Mouse (Mus musculus): ENCODE measurements around the gene Trim56. TPM values are rescaled to one million over a fixed set of nuclear protein-coding genes. Genes with fewer than 3 reads are reported as not detected.

Trim56 gene
- polyA plus RNA-seq, 1 experiment from 2014 or later, result 7.0 TPM

GRCm38 (mm10) chr5:137065454-137065853 lies 50.6 kb downstream of the Trim56 start:
- no peaks in the 10 kb centered on the region for H3K4me1 ChIP-seq
- no peaks in the 10 kb centered on the region for H3K9me3 ChIP-seq (replicated peaks)
- no peak overlapping the region for H3K27ac ChIP-seq
- DNase-seq (ENCODE audit: low spot score), result no peak
- no peak overlapping the region for H3K4me3 ChIP-seq
- WGBS, result 74% methylated on average over 6 of the region's 6 CpGs
- no peaks in the 10 kb centered on the region for H3K36me3 ChIP-seq
- H3K27me3 ChIP-seq (ENCODE audit: low read depth, poor library complexity, severe bottlenecking), result no peaks in the 10 kb centered on the region

GRCm38 (mm10) chr5:137062601-137063000 lies 53.4 kb downstream of the Trim56 start:
- H3K9me3 ChIP-seq (replicated peaks), result no peaks in the 10 kb centered on the region
- H3K36me3 ChIP-seq, result no peaks in the 10 kb centered on the region
- H3K4me3 ChIP-seq, result no peak overlapping the region
- no peaks in the 10 kb centered on the region for H3K27me3 ChIP-seq (ENCODE audit: low read depth, poor library complexity, severe bottlenecking)
- H3K27ac ChIP-seq, result no peak overlapping the region
- no peaks in the 10 kb centered on the region for H3K4me1 ChIP-seq
- WGBS, result 87% methylated on average over 5 of the region's 5 CpGs
- DNase-seq (ENCODE audit: low spot score), result no peak

GRCm38 (mm10) chr5:137061809-137062481 lies 54.1 kb downstream of the Trim56 start:
- WGBS, result 26% methylated on average over 11 of the region's 12 CpGs
- H3K4me1 ChIP-seq, result no peaks in the 10 kb centered on the region
- no peak overlapping the region for H3K4me3 ChIP-seq
- no peaks in the 10 kb centered on the region for H3K9me3 ChIP-seq (replicated peaks)
- peak; percentile 38 for DNase-seq (ENCODE audit: low spot score)
- H3K27me3 ChIP-seq (ENCODE audit: low read depth, poor library complexity, severe bottlenecking), result no peaks in the 10 kb centered on the region
- no peak overlapping the region for H3K27ac ChIP-seq
- H3K36me3 ChIP-seq, result no peaks in the 10 kb centered on the region

Other genes starting within 250 kb of the Trim56 start
- gene Col26a1, start 233.0 kb downstream of the Trim56 start, polyA plus RNA-seq (2016; fragmentation: Nextera tagmentation; extraction: Ambion mirVana), result 128 TPM in 2 replicates
- gene Ift22, start 208.1 kb downstream of the Trim56 start, polyA plus RNA-seq (2016; fragmentation: Nextera tagmentation; extraction: Ambion mirVana), result 73.6 and 84.0 TPM in 2 replicates
- 262 and 277 TPM in 2 replicates for gene Fis1, start 162.9 kb downstream of the Trim56 start, polyA plus RNA-seq (2016; fragmentation: Nextera tagmentation; extraction: Ambion mirVana)
- gene Cldn15, start 149.6 kb downstream of the Trim56 start, polyA plus RNA-seq (2016; fragmentation: Nextera tagmentation; extraction: Ambion mirVana), result 0.13 and 0.39 TPM in 2 replicates
- gene Plod3, start 129.2 kb downstream of the Trim56 start, polyA plus RNA-seq (2016; fragmentation: Nextera tagmentation; extraction: Ambion mirVana), result 39.4 and 40.8 TPM in 2 replicates
- gene Znhit1, start 128.2 kb downstream of the Trim56 start, polyA plus RNA-seq (2016; fragmentation: Nextera tagmentation; extraction: Ambion mirVana), result 116 and 119 TPM in 2 replicates
- gene Vgf, start 89.8 kb downstream of the Trim56 start, polyA plus RNA-seq (2016; fragmentation: Nextera tagmentation; extraction: Ambion mirVana), result 0.16 TPM in 1 of 2 replicates, not detected in the other
- gene Ap1s1, start 70.1 kb downstream of the Trim56 start, polyA plus RNA-seq (2016; fragmentation: Nextera tagmentation; extraction: Ambion mirVana), result 155 and 170 TPM in 2 replicates
- 0.36 and 0.39 TPM in 2 replicates for gene Serpine1, start 43.9 kb downstream of the Trim56 start, polyA plus RNA-seq (2016; fragmentation: Nextera tagmentation; extraction: Ambion mirVana)
- not detected in 2 replicates for gene Muc3, start 33.1 kb upstream of the Trim56 start, polyA plus RNA-seq (2016; fragmentation: Nextera tagmentation; extraction: Ambion mirVana)
- not detected in 2 replicates for gene Muc3a, start 96.2 kb upstream of the Trim56 start, polyA plus RNA-seq (2016; fragmentation: Nextera tagmentation; extraction: Ambion mirVana)
- 1.7 and 1.8 TPM in 2 replicates for gene Ache, start 171.3 kb upstream of the Trim56 start, polyA plus RNA-seq (2016; fragmentation: Nextera tagmentation; extraction: Ambion mirVana)
- 8.1 and 8.5 TPM in 2 replicates for gene Ufsp1, start 178.4 kb upstream of the Trim56 start, polyA plus RNA-seq (2016; fragmentation: Nextera tagmentation; extraction: Ambion mirVana)
- 200 and 201 TPM in 2 replicates for gene Srrt, start 191.5 kb upstream of the Trim56 start, polyA plus RNA-seq (2016; fragmentation: Nextera tagmentation; extraction: Ambion mirVana)
- 73.4 and 75.9 TPM in 2 replicates for gene Trip6, start 198.2 kb upstream of the Trim56 start, polyA plus RNA-seq (2016; fragmentation: Nextera tagmentation; extraction: Ambion mirVana)
- gene Slc12a9, start 217.4 kb upstream of the Trim56 start, polyA plus RNA-seq (2016; fragmentation: Nextera tagmentation; extraction: Ambion mirVana), result 10.4 and 10.6 TPM in 2 replicates
- gene Ephb4, start 233.9 kb upstream of the Trim56 start, polyA plus RNA-seq (2016; fragmentation: Nextera tagmentation; extraction: Ambion mirVana), result 66.3 and 81.0 TPM in 2 replicates

Measured in limb, embryonic 10.5 days (tissue).